Mouse (Mus musculus) midbrain, embryonic 10.5 days (tissue): Measurements from ENCODE around the gene Ppp1r26. TPM values are rescaled to one million over a fixed set of nuclear protein-coding genes. Genes with fewer than 3 reads are reported as not detected.
"Not testable (repeated sequence)": the region's sequence is repeated elsewhere in the genome, so short reads cannot be mapped to it uniquely, and the experiment has no call there.

Experiments used
- DNase-seq: peaks from one replicate; pipeline ENCODE4 v3.0.0-alpha.2; 2017; ENCODE audit warnings: low spot score
- H3K27ac ChIP-seq: fragments of 300-500 bp; sonication (generic); replicated peaks from 2 replicates; pipeline ENCODE4 v1.5.1; 2016; ENCODE audit warnings: mild to moderate bottlenecking
- H3K27me3 ChIP-seq: fragments of 300-500 bp; sonication (generic); 2 replicates; pipeline ENCODE4 v1.6.1; 2016; ENCODE audit warnings: low read depth, mild to moderate bottlenecking; ENCODE audit not compliant: poor library complexity, severe bottlenecking
- H3K36me3 ChIP-seq: fragments of 300-500 bp; sonication (generic); 2 replicates; pipeline ENCODE4 v1.6.1; 2016; ENCODE audit warnings: mild to moderate bottlenecking, moderate library complexity
- H3K4me1 ChIP-seq: fragments of 300-500 bp; sonication (generic); 2 replicates; pipeline ENCODE4 v1.6.1; 2016
- H3K4me3 ChIP-seq: fragments of 300-500 bp; sonication (generic); 2 replicates; pipeline ENCODE4 v1.5.1; 2016; ENCODE audit warnings: mild to moderate bottlenecking, moderate library complexity
- H3K9me3 ChIP-seq: fragments of 300-500 bp; sonication (generic); replicated peaks from 2 replicates; pipeline ENCODE4 v1.6.1; 2016; ENCODE audit warnings: mild to moderate bottlenecking
- WGBS: fragments of 180-500 bp; shearing (Covaris S2); methylation state at CpG from one replicate; pipeline ENCODE4 v1.1.7; 2016; 5-methylcytosine and 5-hydroxymethylcytosine counted together
- polyA plus RNA-seq: library from polyadenylated mRNA; unstranded; fragments of >200 nt; fragmentation: Nextera tagmentation; extraction: Ambion mirVana; gene quantifications from 2 replicates; pipeline ENCODE4 v1.2.1, GENCODE M21; 2016

Gene Ppp1r26
- polyA plus RNA-seq, 1 experiment from 2014 or later, result 4.9 TPM

DNA sequence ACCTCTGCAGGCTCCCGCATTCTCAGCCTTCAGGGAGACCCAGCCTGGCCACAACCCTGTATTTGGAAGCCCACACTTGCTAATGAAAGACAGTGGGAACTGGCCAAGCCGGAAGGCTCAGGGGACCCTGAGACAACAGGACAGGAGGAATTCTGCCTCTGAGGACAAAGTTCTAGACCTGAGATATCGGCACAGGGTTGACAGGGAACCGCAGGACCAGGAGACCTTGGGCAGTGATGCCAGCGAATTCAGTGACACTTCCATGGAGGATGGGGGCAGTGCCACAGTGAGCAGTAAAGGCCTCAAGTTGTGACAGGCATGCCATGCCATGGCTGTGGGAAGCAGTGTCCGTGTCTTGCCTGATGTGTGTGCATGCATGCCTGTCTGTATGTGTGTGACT is 6.9 kb downstream of the Ppp1r26 start:
- no peak for DNase-seq
- H3K27me3 ChIP-seq, result no peaks in the 10 kb centered on the region
- H3K4me3 ChIP-seq, result no peak overlapping the region
- no peaks in the 10 kb centered on the region for H3K4me1 ChIP-seq
- H3K36me3 ChIP-seq, result peaks cover 43% of the 10 kb centered on the region
- no peak overlapping the region for H3K27ac ChIP-seq
- 85% methylated on average over 6 of the region's 6 CpGs for WGBS
- no peaks in the 10 kb centered on the region for H3K9me3 ChIP-seq

GRCm38 (mm10) chr2:28456616-28457015 is 10.0 kb downstream of the Ppp1r26 start:
- H3K27ac ChIP-seq, result no peak overlapping the region
- WGBS, result 63% methylated on average over 1 of the region's 1 CpGs
- DNase-seq, result no peak

DNA sequence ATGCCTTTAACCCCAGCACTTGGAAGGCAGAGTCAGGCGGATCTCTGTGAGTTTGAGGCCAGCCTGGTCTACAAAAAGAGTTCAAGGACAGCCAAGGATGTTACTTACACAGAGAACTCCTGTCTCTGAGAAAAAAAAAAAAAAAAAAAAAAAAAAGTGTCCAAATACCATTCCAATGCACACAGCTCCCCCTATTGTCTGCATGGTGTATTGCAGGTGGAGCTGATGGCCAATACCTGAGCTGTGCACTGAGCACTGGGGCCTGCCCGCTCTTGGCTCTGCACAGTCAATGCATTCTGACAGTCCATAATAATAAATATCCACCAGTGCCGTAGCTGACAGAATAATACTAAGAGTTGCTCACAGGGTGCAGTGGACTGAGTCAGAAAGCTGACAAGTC is 17.3 kb downstream of the Ppp1r26 start:
- H3K36me3 ChIP-seq, result peaks cover 3% of the 10 kb centered on the region
- no peak overlapping the region for H3K27ac ChIP-seq
- H3K4me3 ChIP-seq, result no peak overlapping the region
- H3K4me1 ChIP-seq, result peaks cover 23% of the 10 kb centered on the region
- 40% methylated on average over 3 of the region's 3 CpGs for WGBS
- peak; percentile 62 for DNase-seq
- peaks cover 18% of the 10 kb centered on the region for H3K27me3 ChIP-seq
- H3K9me3 ChIP-seq, result no peaks in the 10 kb centered on the region

More at GRCm38 (mm10) chr2:28456616-28457015, 10.0 kb downstream of the Ppp1r26 start:
- H3K27me3 ChIP-seq, result no peaks in the 10 kb centered on the region
- no peak overlapping the region for H3K4me3 ChIP-seq
- peaks cover 21% of the 10 kb centered on the region for H3K36me3 ChIP-seq
- H3K4me1 ChIP-seq, result no peaks in the 10 kb centered on the region
- H3K9me3 ChIP-seq, result no peaks in the 10 kb centered on the region

DNA sequence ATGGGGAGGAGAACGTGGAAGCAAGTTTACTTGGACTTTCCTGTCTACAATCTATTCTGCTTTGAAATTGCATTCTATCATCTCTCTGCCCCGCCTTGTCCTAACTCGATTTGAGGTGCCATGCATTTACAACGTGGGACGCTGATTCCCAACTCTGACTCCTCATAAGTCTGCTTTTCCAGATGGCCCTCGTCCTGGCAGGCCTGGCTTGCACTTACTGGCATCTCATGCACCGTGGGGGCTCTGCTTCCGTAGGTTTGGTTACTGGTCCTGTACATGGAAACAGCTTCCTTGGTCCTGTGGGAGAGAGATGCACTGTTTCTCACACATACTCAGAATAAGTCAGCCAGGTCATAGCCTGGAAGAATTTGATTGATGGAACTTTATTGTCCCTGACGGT is 18.3 kb downstream of the Ppp1r26 start:
- WGBS, result 86% methylated on average over 9 of the region's 9 CpGs
- Histone ChIP-seq H3K27me3 (peaks cover 18% of the 10 kb centered on the region), H3K9me3 (no peaks in the 10 kb centered on the region), H3K27ac (no peak overlapping the region), H3K4me3 (no peak overlapping the region), H3K36me3 (peaks cover 13% of the 10 kb centered on the region), H3K4me1 (peaks cover 25% of the 10 kb centered on the region)
- no peak for DNase-seq

- no peaks in the 10 kb centered on the region for H3K9me3 ChIP-seq
- H3K4me3 ChIP-seq, result peak within 1 kb of the TSS; percentile 48
- peaks cover 24% of the 10 kb centered on the region for H3K36me3 ChIP-seq
- WGBS, result 6% methylated on average over 25 of the region's 25 CpGs
- peak within 1 kb of the TSS; percentile 63; the same call in 1 of the 2 replicates for H3K27ac ChIP-seq
- H3K27me3 ChIP-seq, result peaks cover 18% of the 10 kb centered on the region
- peaks cover 25% of the 10 kb centered on the region for H3K4me1 ChIP-seq
- DNase-seq, result peak; percentile 78
Measured at GRCm38 (mm10) chr2:28465836-28466518, 19.4 kb downstream of the Ppp1r26 start, which contains the start of gene 1700007K13Rik. Gene 1700007K13Rik (minus strand): TSS chr2:28466332.

DNA sequence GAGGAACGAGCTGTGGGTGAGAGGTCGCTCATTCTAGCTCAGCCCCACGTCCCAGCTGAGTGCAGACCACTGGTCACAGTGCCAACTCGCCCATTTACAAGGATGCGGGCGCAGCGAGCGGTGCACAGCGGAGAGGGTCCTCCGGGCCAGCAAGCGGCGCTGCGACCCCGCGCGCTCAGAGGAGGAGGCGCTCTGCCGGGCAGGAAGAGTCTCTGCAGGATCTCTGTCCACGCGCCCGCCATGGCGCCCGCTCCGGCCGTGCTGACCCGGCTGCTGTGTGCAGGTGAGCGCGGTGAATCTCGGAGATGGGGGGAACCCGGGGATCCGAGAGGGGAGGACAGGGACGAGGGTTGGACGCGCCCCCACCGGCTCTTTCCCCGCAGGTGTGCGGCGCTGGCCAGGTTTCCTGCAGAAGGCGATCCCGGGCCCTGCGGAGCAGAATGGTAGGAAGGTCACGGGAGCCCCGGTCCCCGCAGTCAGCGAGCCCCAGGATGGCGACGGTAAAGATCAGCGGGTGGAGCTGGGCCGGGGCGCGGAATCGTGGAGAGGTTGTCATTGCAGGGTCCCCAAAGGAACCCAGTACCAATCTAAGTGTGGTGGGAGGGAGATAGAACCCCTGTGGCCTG is 21.4 kb downstream of the Ppp1r26 start, which contains the start of gene Mrps2:
Mrps2 (plus strand) TSS at position 207 of the 626 bp plus-strand sequence.
- peak within 1 kb of the TSS; percentile 95 for H3K27ac ChIP-seq
- H3K27me3 ChIP-seq, result peaks cover 18% of the 10 kb centered on the region
- WGBS, result under 1% methylated on average over 52 of the region's 52 CpGs
- DNase-seq, result peak; percentile 93
- no peaks in the 10 kb centered on the region; the same call in 1 of the 2 replicates for H3K9me3 ChIP-seq
- H3K4me3 ChIP-seq, result peak within 1 kb of the TSS; percentile 92
- H3K36me3 ChIP-seq, result peaks cover 44% of the 10 kb centered on the region
- H3K4me1 ChIP-seq, result peaks cover 25% of the 10 kb centered on the region

- 53% methylated on average over 18 of the region's 18 CpGs for WGBS
- H3K4me1 ChIP-seq, result peaks cover 25% of the 10 kb centered on the region
- no peaks in the 10 kb centered on the region; the same call in 1 of the 2 replicates for H3K9me3 ChIP-seq
- DNase-seq, result no peak
- H3K36me3 ChIP-seq, result peaks cover 50% of the 10 kb centered on the region
- peaks cover 18% of the 10 kb centered on the region for H3K27me3 ChIP-seq
- H3K27ac ChIP-seq, result peak overlapping the region; percentile 95
- H3K4me3 ChIP-seq, result peak overlapping the region; percentile 92
Measured at GRCm38 (mm10) chr2:28468486-28469225, 22.1 kb downstream of the Ppp1r26 start.

GRCm38 (mm10) chr2:28469461-28469860 is 22.9 kb downstream of the Ppp1r26 start:
- Histone ChIP-seq H3K4me3 (peak overlapping the region; percentile 92), H3K36me3 (peaks cover 50% of the 10 kb centered on the region), H3K4me1 (peaks cover 25% of the 10 kb centered on the region), H3K27me3 (peaks cover 13% of the 10 kb centered on the region), H3K27ac (no peak overlapping the region), H3K9me3 (no peaks in the 10 kb centered on the region; the same call in 1 of the 2 replicates)
- WGBS, result 95% methylated on average over 14 of the region's 14 CpGs
- DNase-seq, result no peak

DNA sequence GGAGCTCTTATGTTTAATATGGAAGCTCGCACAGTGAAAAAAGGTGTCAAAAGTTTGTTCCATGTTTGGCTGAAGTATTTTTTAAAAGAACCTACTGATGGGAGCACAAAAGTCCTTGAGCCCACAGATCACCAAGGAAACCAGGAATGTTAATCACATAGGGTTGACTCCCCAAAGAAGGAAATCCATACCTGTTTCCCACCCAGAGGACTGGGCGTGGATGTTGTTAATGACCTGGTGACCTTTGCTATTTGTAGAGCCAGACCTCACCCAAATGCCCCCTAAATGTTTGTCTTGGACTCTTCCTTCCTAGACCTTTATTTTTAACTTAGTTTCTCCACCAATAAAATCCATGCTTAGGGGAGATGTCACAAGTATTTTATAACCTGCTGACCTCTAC is 24.0 kb downstream of the Ppp1r26 start:
- Histone ChIP-seq H3K27ac (no peak overlapping the region), H3K4me3 (no peak overlapping the region), H3K9me3 (no peaks in the 10 kb centered on the region; the same call in 1 of the 2 replicates), H3K36me3 (peaks cover 50% of the 10 kb centered on the region), H3K4me1 (peaks cover 20% of the 10 kb centered on the region), H3K27me3 (peaks cover 1% of the 10 kb centered on the region; the same call in 1 of the 2 replicates)
- DNase-seq, result no peak
- WGBS, result 99% methylated on average over 2 of the region's 2 CpGs

DNA sequence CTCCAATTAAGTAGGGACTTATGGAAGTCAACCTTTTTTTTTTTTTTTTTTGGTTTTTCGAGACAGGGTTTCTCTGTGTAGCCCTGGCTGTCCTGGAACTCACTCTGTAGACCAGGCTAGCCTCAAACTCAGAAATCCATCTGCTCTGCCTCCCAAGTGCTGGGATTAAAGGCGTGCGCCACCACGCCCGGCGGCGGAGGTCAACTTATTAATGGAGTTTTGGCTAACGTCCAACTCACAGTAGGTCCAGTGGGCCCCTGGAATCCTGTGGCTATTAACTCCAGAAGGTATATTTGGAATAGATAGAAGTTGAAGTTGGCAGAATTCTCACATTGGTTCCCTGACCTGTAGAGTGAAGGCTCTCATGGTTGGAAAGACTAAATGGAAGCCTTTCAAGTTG is 25.4 kb downstream of the Ppp1r26 start:
- WGBS, result 94% methylated on average over 8 of the region's 8 CpGs
- not testable (repeated sequence) for H3K9me3 ChIP-seq, H3K4me1 ChIP-seq, H3K4me3 ChIP-seq, H3K27me3 ChIP-seq, H3K27ac ChIP-seq, DNase-seq
- peaks cover 50% of the 10 kb centered on the region for H3K36me3 ChIP-seq

DNA sequence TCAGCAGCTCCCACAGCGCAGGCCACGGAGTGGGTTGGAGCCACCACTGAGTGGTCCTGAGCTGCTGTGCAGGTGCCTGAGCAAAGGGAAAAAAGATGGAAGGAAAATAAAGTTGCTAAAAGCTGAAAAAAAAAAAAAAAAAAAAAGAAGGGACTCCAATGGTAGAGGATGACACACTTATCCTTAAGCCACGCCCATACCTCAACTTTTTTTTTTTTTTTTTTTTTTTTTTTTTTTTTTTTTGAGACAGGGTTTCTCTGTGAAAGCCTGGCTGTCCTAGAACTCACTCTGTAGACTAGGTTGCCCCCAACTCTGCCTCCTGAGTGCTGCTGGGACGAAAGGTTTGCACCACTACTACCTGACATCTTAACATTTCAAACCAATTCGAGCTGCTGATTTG is 31.4 kb downstream of the Ppp1r26 start:
- 88% methylated on average over 5 of the region's 5 CpGs for WGBS

More for the DNA sequence above, 31.4 kb downstream of the Ppp1r26 start:
- not testable (repeated sequence) for H3K36me3 ChIP-seq, H3K27ac ChIP-seq, H3K9me3 ChIP-seq, H3K27me3 ChIP-seq, H3K4me3 ChIP-seq, DNase-seq, H3K4me1 ChIP-seq
